Mouse (Mus musculus): ENCODE measurements around the gene Tmem30c. TPM values are rescaled to one million over a fixed set of nuclear protein-coding genes. Genes with fewer than 3 reads are reported as not detected.

The Tmem30c gene
- polyA plus RNA-seq, 1 experiment from 2014 or later = 0.18 TPM

Other genes starting within 250 kb of the Tmem30c start
- gene Tmem45a2, start 221.5 kb downstream of the Tmem30c start, polyA plus RNA-seq (2015; fragmentation: Nextera tagmentation; extraction: Ambion mirVana) = 0.42 TPM in 1 of 2 replicates, not detected in the other
- 41.3 and 41.8 TPM in 2 replicates for gene Tomm70a, start 171.2 kb downstream of the Tmem30c start, polyA plus RNA-seq (2015; fragmentation: Nextera tagmentation; extraction: Ambion mirVana)
- 91.7 and 98.7 TPM in 2 replicates for gene Nit2, start 125.5 kb downstream of the Tmem30c start, polyA plus RNA-seq (2015; fragmentation: Nextera tagmentation; extraction: Ambion mirVana)
- 32.9 and 33.6 TPM in 2 replicates for gene Tbc1d23, start 61.4 kb downstream of the Tmem30c start, polyA plus RNA-seq (2015; fragmentation: Nextera tagmentation; extraction: Ambion mirVana)
- gene Filip1l, start 60.2 kb upstream of the Tmem30c start, polyA plus RNA-seq (2015; fragmentation: Nextera tagmentation; extraction: Ambion mirVana) = 24.0 and 27.6 TPM in 2 replicates

Data from embryonic facial prominence, embryonic 13.5 days (tissue).